Mouse (Mus musculus) kidney, embryonic 14.5 days (tissue): ENCODE data around the gene Fxyd6. TPM values are rescaled to one million over a fixed set of nuclear protein-coding genes. Genes with fewer than 3 reads are reported as not detected.

Experiments
- ATAC-seq: fragments of 200-750 bp; cut with Nextera tagmentation; 2 replicates; pipeline ENCODE4 v1.8.0; 2017; ENCODE audit warnings: moderate number of reproducible peaks, mild to moderate bottlenecking, moderate TSS enrichment, moderate library complexity; ENCODE audit not compliant: low FRiP score, low TSS enrichment
- H3K27ac ChIP-seq: fragments of 300-500 bp; sonication (generic); 2 replicates; pipeline ENCODE4 v1.5.1; 2014; ENCODE audit warnings: low read depth, mild to moderate bottlenecking, low read length, moderate library complexity, mixed read lengths
- H3K27me3 ChIP-seq: fragments of 300-500 bp; sonication (generic); 2 replicates; pipeline ENCODE4 v1.6.1; 2014; ENCODE audit warnings: mild to moderate bottlenecking, low read length; ENCODE audit not compliant: control insufficient read depth, insufficient read depth
- H3K36me3 ChIP-seq: fragments of 300-500 bp; sonication (generic); 2 replicates; pipeline ENCODE4 v1.6.1; 2014; ENCODE audit warnings: low read length, mixed read lengths; ENCODE audit not compliant: control insufficient read depth, insufficient read depth
- H3K4me1 ChIP-seq: fragments of 300-500 bp; sonication (generic); 2 replicates; pipeline ENCODE4 v1.6.1; 2014; ENCODE audit warnings: low read length, mixed read lengths; ENCODE audit not compliant: control insufficient read depth, insufficient read depth
- H3K4me2 ChIP-seq: fragments of 300-500 bp; sonication (generic); replicated peaks from 2 replicates; pipeline ENCODE4 v1.6.1; 2014; ENCODE audit warnings: low read depth, mild to moderate bottlenecking, low read length
- H3K4me3 ChIP-seq: fragments of 300-500 bp; sonication (generic); 2 replicates; pipeline ENCODE4 v1.5.1; 2014; ENCODE audit warnings: mild to moderate bottlenecking, low read length
- H3K9ac ChIP-seq: fragments of 300-500 bp; sonication (generic); 2 replicates; pipeline ENCODE4 v1.6.1; 2014; ENCODE audit warnings: low read depth, mild to moderate bottlenecking, low read length, moderate library complexity
- H3K9me3 ChIP-seq: fragments of 300-500 bp; sonication (generic); 2 replicates; pipeline ENCODE4 v1.6.1; 2016; ENCODE audit warnings: low read length; ENCODE audit not compliant: control insufficient read depth
- WGBS: fragments of 180-500 bp; shearing (Covaris S2); extraction: QIAGEN DNeasy Blood & Tissue Kit; methylation state at CpG from one replicate; pipeline ENCODE4 v1.1.7; 2014; 5-methylcytosine and 5-hydroxymethylcytosine counted together
- polyA plus RNA-seq: library from polyadenylated mRNA; unstranded; fragments of >200 nt; fragmentation: Nextera tagmentation; extraction: Ambion mirVana; gene quantifications from 2 replicates; pipeline ENCODE4 v1.2.1, GENCODE M21; 2014

The Fxyd6 gene
- polyA plus RNA-seq, 1 experiment from 2014 or later, result 139 TPM

DNA sequence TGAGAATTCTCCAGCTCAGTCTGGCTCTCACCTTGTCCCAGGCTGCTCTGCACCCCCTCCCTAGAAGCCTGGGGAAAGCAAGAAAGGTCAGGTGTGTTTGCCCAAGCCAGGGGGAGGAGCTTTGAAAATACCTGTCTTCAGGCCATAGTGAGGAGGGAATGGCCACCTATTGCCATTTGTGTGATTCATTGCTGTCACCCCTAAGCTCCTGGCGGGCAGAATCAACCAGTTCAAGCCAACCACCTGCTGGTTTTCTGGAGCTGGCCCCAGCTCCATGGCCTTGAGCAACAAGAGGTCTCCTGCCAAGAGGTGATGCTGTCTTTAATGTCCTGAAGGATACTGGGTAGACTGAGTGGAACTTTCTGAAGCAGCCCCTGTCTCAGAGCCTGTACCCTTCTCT, 28.4 kb downstream of the Fxyd6 start:
- Histone ChIP-seq H3K9me3 (no peaks in the 10 kb centered on the region), H3K9ac (no peak overlapping the region), H3K36me3 (peaks cover 14% of the 10 kb centered on the region; the same call in 1 of the 2 replicates), H3K27ac (no peak overlapping the region), H3K4me3 (no peak overlapping the region), H3K4me2 (no peak overlapping the region), H3K4me1 (no peaks in the 10 kb centered on the region), H3K27me3 (no peaks in the 10 kb centered on the region)
- ATAC-seq, result no peak
- WGBS, result 47% methylated on average over 1 of the region's 1 CpGs

DNA sequence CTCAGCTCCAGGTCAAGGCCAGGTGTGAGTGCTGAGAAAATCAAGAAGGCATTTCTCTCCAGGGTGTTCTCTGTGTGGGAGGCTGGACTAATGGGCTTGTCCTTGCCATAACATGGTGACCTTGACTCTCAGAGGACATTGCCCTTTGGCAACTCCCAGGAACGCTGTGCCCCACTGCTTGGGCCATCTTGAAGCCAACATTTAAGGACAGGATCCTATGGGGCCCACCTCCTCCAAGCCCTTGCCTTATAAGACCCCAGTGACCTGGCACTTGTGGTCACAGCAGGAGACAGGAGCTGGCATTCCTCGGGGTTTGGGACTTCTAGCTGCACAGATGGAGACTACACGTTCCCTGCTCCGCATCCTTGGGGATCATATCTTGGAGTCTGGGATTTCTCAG, 29.4 kb downstream of the Fxyd6 start, which contains the start of gene Fxyd2:
Fxyd2 (plus strand) TSS at position 236 of the 400 bp plus-strand sequence.
- Histone ChIP-seq H3K4me1 (no peaks in the 10 kb centered on the region), H3K27ac (no peak within 1 kb of the TSS), H3K9ac (no peak within 1 kb of the TSS), H3K27me3 (no peaks in the 10 kb centered on the region), H3K4me2 (no peak within 1 kb of the TSS), H3K4me3 (no peak within 1 kb of the TSS), H3K36me3 (peaks cover 8% of the 10 kb centered on the region; the same call in 1 of the 2 replicates), H3K9me3 (no peaks in the 10 kb centered on the region)
- WGBS, result 67% methylated on average over 4 of the region's 4 CpGs
- no peak for ATAC-seq

DNA sequence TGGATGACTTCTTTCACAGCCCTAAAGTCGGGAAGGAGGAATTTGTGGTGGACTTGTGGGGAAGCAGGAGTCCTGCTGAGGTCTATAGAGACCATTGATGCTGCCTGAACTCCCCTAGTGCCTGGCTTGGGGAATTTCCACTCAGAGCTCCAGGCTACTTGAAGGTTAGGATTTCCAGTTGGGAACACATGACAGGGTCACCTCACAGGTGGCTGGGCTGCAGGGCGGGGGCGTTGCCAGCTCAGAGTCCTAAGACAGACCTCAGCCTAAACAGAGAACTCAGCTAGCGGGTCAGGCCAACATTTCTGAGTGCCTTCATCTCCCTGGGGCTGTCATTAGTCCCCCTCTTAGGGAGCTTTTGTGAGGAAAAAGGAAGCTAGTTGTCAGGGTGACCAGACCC, 31.9 kb downstream of the Fxyd6 start:
- Histone ChIP-seq H3K4me1 (no peaks in the 10 kb centered on the region), H3K27me3 (no peaks in the 10 kb centered on the region), H3K9ac (no peak overlapping the region), H3K27ac (no peak overlapping the region), H3K9me3 (no peaks in the 10 kb centered on the region), H3K4me3 (no peak overlapping the region), H3K36me3 (no peaks in the 10 kb centered on the region), H3K4me2 (no peak overlapping the region)
- ATAC-seq, result no peak
- 43% methylated on average over 4 of the region's 4 CpGs for WGBS

DNA sequence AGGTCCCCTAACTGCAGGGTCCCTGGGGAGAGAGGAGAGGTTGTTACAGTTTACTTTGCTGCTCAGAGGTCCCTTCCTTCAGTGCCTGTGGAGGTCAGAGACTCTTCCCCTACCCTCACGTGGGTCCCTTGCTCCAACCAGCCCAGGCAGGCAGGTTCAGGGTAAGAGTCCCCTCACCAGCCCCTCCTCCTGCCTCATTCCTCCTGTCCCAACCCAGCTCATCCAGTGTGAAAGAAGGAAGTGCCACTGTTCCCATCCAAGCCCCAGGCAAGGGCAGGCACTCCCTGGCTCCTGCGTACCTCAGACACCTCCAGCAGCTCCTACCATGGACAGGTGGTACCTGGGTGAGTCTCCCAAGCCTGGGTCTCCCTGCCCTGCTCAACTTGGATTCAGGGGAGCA, 33.0 kb downstream of the Fxyd6 start:
- Histone ChIP-seq H3K27me3 (no peaks in the 10 kb centered on the region), H3K36me3 (no peaks in the 10 kb centered on the region), H3K9ac (no peak overlapping the region), H3K4me2 (no peak overlapping the region), H3K27ac (no peak overlapping the region), H3K4me3 (no peak overlapping the region), H3K9me3 (no peaks in the 10 kb centered on the region), H3K4me1 (no peaks in the 10 kb centered on the region)
- no peak for ATAC-seq
- WGBS, result 41% methylated on average over 2 of the region's 2 CpGs

DNA sequence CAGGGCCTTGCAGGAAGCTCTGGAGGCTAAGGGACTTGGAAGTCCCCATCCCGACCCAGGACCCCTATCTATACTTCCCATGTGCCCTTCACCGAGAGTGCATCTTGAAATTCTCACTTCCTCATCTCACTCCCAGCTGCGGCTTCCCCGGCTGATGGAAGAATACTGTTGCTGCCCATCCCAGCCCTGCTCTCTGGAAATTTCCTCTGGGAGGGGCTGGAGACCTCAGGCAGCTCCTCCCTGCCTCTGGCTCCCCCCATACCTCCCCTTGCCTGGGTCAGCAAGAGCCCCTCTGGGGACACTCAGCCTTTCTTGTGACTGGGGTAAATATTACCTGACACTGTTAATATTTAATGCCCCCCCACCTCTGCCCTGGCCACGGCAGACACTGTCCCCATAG, 35.7 kb downstream of the Fxyd6 start:
- no peak overlapping the region for H3K9ac ChIP-seq
- peaks cover 4% of the 10 kb centered on the region; the same call in 1 of the 2 replicates for H3K27me3 ChIP-seq
- H3K9me3 ChIP-seq, result no peaks in the 10 kb centered on the region
- no peak for ATAC-seq
- no peaks in the 10 kb centered on the region for H3K36me3 ChIP-seq
- H3K4me2 ChIP-seq, result no peak overlapping the region
- 55% methylated on average over 5 of the region's 5 CpGs for WGBS
- H3K4me3 ChIP-seq, result no peak overlapping the region
- H3K4me1 ChIP-seq, result no peaks in the 10 kb centered on the region
- H3K27ac ChIP-seq, result no peak overlapping the region

DNA sequence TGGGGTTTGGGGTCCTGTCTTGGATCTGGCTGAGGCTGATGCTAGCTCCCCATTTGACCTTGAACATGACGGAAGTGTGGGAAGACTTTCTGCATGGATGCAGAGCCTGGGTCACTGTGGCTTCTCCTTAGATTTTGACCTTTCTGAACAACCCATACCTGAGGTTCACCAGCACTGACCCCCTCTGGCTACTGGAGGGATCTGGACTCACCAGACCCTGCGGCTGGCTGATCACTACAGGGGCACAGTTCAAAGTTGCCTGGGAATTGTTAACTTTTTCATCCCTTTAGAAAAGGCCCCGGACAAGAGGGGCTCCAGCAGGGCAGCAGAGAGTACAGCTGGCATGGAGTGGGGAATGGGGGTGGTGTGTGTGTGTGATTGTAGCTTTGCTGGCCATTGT, 36.8 kb downstream of the Fxyd6 start:
- H3K27ac ChIP-seq, result 0 out of 2 replicates have a peak overlapping the region, but pooled peaks have one; percentile 12
- no peaks in the 10 kb centered on the region for H3K9me3 ChIP-seq
- H3K4me2 ChIP-seq, result no peak overlapping the region
- no peaks in the 10 kb centered on the region for H3K36me3 ChIP-seq
- H3K4me1 ChIP-seq, result no peaks in the 10 kb centered on the region
- ATAC-seq, result no peak
- H3K9ac ChIP-seq, result no peak overlapping the region
- 72% methylated on average over 3 of the region's 3 CpGs for WGBS
- no peak overlapping the region for H3K4me3 ChIP-seq
- H3K27me3 ChIP-seq, result peaks cover 5% of the 10 kb centered on the region; the same call in 1 of the 2 replicates

DNA sequence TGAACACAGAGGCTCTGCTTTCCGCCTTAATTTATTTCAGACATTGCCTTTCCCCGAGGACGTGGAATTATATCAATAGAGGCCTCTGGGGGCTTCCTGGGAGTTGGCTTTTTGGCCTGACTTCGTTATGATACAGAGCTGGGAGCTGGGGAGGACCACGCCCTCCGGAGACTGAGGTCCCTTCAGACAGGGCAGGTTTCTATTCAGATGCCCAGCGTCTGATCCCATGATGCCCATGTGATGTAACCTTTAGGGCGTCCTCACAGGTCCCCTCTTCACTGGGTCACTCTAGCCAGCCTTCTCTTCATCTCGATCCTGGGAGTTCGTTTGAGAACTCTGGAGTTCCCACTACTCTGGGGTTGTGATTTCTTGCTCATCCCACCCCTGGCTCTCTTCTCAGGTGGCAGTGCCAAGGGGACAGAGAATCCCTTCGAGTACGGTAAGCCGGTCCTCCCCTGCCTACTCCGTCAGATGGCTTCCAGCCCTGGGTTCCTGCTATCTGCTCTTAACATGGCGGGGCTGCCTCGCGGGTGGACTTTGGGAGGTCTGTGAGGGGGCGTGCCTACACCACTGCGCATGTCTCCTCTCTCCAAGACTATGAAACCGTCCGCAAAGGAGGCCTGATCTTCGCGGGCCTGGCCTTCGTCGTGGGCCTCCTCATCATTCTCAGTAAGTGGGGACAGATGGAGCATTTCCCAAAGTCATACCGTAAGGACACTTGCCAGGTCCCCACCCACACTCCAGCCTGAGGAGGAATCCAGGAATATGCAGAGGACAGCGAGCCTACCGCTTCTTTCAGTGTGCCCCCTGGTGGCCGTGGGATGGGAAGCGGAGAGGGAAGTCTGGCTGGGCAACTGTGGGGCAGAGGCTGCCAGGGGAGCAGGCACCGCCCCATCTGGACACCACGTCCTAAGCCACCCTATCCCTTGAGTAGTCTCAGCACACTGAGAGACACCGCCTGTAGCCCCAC, 38.0 kb downstream of the Fxyd6 start:
- 0 out of 2 replicates have a peak, but pooled peaks have one; percentile 21 for ATAC-seq
- Histone ChIP-seq H3K4me1 (0 out of 2 replicates have a peak, but pooled peaks cover 4% of the 10 kb centered on the region), H3K9me3 (no peaks in the 10 kb centered on the region), H3K9ac (no peak overlapping the region; the same call in 1 of the 2 replicates), H3K27me3 (peaks cover 5% of the 10 kb centered on the region; the same call in 1 of the 2 replicates), H3K4me3 (peak overlapping the region; percentile 23), H3K4me2 (peak overlapping the region; percentile 37; the same call in 1 of the 2 replicates), H3K27ac (no peak overlapping the region), H3K36me3 (no peaks in the 10 kb centered on the region)
- 39% methylated on average over 33 of the region's 33 CpGs for WGBS

DNA sequence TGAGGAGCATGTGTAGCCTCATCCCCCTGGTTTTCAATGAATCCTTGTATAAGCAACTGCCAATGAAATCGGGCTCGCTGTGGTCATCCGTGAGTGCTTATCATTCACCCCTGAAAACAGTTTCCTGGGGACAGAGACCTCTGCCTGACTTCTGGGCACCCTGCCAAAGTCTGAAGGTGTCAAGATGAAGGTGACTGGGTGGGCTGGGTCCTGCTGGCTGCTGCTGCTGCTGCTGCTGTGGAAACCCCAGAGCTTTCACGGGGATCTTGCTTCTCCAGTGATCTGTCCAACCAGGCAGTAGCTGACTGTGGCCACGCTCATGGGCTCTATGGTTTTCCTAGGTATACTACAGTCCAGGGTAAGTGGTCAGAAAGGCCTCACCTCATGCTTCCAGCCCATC, 40.2 kb downstream of the Fxyd6 start:
- no peaks in the 10 kb centered on the region for H3K36me3 ChIP-seq
- H3K4me1 ChIP-seq, result 0 out of 2 replicates have a peak, but pooled peaks cover 4% of the 10 kb centered on the region
- no peak for ATAC-seq
- H3K4me3 ChIP-seq, result no peak overlapping the region
- H3K4me2 ChIP-seq, result no peak overlapping the region
- no peaks in the 10 kb centered on the region for H3K9me3 ChIP-seq
- H3K27ac ChIP-seq, result no peak overlapping the region
- no peak overlapping the region for H3K9ac ChIP-seq
- peaks cover 5% of the 10 kb centered on the region; the same call in 1 of the 2 replicates for H3K27me3 ChIP-seq
- 82% methylated on average over 5 of the region's 5 CpGs for WGBS

DNA sequence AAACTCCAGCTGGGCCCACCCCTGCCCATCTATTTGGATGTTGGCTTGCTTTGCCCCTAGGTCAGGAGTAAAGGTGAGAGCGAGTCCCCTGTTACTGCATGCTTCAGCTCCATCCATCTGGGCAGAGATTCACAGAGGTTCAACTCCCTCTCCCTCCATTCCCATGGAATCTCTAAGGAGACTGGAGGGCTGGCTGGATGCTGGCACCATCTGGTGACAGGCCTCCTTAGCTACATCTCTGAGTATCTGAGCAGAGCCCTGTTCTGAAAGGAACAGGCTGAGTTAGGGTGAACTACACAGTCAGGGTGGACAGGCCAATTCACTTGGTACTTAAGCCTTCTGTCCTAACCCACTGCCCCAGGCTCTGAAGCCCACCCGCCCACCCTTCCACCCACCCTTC, 40.6 kb downstream of the Fxyd6 start:
- WGBS, result 81% methylated on average over 2 of the region's 2 CpGs
- Histone ChIP-seq H3K9ac (no peak overlapping the region), H3K36me3 (no peaks in the 10 kb centered on the region), H3K4me3 (no peak overlapping the region), H3K9me3 (no peaks in the 10 kb centered on the region), H3K27me3 (peaks cover 5% of the 10 kb centered on the region; the same call in 1 of the 2 replicates), H3K4me1 (0 out of 2 replicates have a peak, but pooled peaks cover 4% of the 10 kb centered on the region), H3K4me2 (no peak overlapping the region), H3K27ac (no peak overlapping the region)
- ATAC-seq, result no peak
